Mouse (Mus musculus) liver, embryonic 16.5 days (tissue): ENCODE results near the gene Snapin. TPM values are rescaled to one million over a fixed set of nuclear protein-coding genes. Genes with fewer than 3 reads are reported as not detected.

Source experiments
- ATAC-seq: fragments of 200-750 bp; cut with Nextera tagmentation; 2 replicates; pipeline ENCODE4 v1.8.0; 2017; ENCODE audit warnings: low read depth, mild to moderate bottlenecking, moderate number of reproducible peaks, moderate library complexity
- H3K27ac ChIP-seq: fragments of 300-500 bp; sonication (generic); 2 replicates; pipeline ENCODE4 v1.5.1; 2014; ENCODE audit warnings: mild to moderate bottlenecking, low read length
- H3K27me3 ChIP-seq: fragments of 300-500 bp; sonication (generic); 2 replicates; pipeline ENCODE4 v1.6.1; 2014; ENCODE audit warnings: low read depth, low read length, mixed read lengths; ENCODE audit not compliant: control insufficient read depth, insufficient read depth
- H3K36me3 ChIP-seq: fragments of 300-500 bp; sonication (generic); 2 replicates; pipeline ENCODE4 v1.6.1; 2014; ENCODE audit warnings: mild to moderate bottlenecking; ENCODE audit not compliant: control insufficient read depth, insufficient read depth
- H3K4me1 ChIP-seq: fragments of 300-500 bp; sonication (generic); 2 replicates; pipeline ENCODE4 v1.6.1; 2014; ENCODE audit warnings: low read depth, low read length, mixed read lengths; ENCODE audit not compliant: control insufficient read depth
- H3K4me2 ChIP-seq: fragments of 300-500 bp; sonication (generic); 2 replicates; pipeline ENCODE4 v1.6.1; 2014; ENCODE audit warnings: low read depth, low read length, mixed read lengths
- H3K4me3 ChIP-seq: fragments of 300-500 bp; sonication (generic); 2 replicates; pipeline ENCODE4 v1.5.1; 2014; ENCODE audit warnings: low read depth, mild to moderate bottlenecking, low read length
- H3K9ac ChIP-seq: fragments of 300-500 bp; sonication (generic); 2 replicates; pipeline ENCODE4 v1.6.1; 2014; ENCODE audit warnings: low read depth, low read length
- H3K9me3 ChIP-seq: fragments of 300-500 bp; sonication (generic); replicated peaks from 2 replicates; pipeline ENCODE4 v1.6.1; 2016; ENCODE audit warnings: low read length; ENCODE audit not compliant: control insufficient read depth
- WGBS: fragments of 180-500 bp; shearing (Covaris S2); extraction: QIAGEN DNeasy Blood & Tissue Kit; methylation state at CpG from one replicate; pipeline ENCODE4 v1.1.7; 2014; ENCODE audit not compliant: insufficient replicate concordance; 5-methylcytosine and 5-hydroxymethylcytosine counted together
- polyA plus RNA-seq: library from polyadenylated mRNA; unstranded; fragments of >200 nt; fragmentation: Nextera tagmentation; extraction: Ambion mirVana; gene quantifications from 2 replicates; pipeline ENCODE4 v1.2.1, GENCODE M21; 2015

The Snapin gene
- polyA plus RNA-seq, 1 experiment from 2014 or later: 17.8 TPM

GRCm38 (mm10) chr3:90508950-90509746, 18.3 kb upstream of the Snapin start, which contains the start of gene Chtop:
TSS of gene Chtop (minus strand) at chr3:90509498.
- no peaks in the 10 kb centered on the region for H3K27me3 ChIP-seq
- WGBS: under 1% methylated on average over 62 of the region's 66 CpGs
- no peaks in the 10 kb centered on the region for H3K9me3 ChIP-seq
- peak within 1 kb of the TSS; percentile 92 for H3K27ac ChIP-seq
- peak within 1 kb of the TSS; percentile 97 for H3K9ac ChIP-seq
- peaks cover 21% of the 10 kb centered on the region for H3K4me1 ChIP-seq
- peak within 1 kb of the TSS; percentile 96 for H3K4me3 ChIP-seq
- ATAC-seq: peak; percentile 92
- peaks cover 33% of the 10 kb centered on the region for H3K36me3 ChIP-seq
- peak within 1 kb of the TSS; percentile 79 for H3K4me2 ChIP-seq

- WGBS: under 1% methylated on average over 20 of the region's 20 CpGs
- H3K4me1 ChIP-seq: peaks cover 14% of the 10 kb centered on the region
- no peak for ATAC-seq
Observed at GRCm38 (mm10) chr3:90508287-90508949, 17.6 kb upstream of the Snapin start.

DNA sequence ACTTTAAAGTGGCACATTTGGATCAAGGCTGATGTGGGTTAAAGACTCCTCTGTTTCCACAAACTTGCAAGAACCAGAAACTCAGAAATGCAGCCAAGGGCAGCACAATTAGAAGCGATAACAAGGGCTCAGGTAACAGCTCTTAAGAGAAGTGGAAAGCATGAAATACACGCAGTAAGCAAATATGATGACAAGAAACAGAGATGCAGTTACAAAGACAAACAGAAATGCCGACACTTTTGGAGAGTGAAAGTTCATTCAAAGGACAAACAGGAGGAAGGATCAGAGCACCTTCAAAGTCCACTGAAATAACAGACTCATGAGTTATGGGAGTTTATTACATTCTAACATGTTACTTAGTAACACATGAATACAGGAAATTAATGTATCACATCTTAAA, 15.5 kb upstream of the Snapin start:
- Histone ChIP-seq H3K4me2 (no peak overlapping the region), H3K9me3 (no peaks in the 10 kb centered on the region), H3K4me1 (peaks cover 14% of the 10 kb centered on the region), H3K27me3 (no peaks in the 10 kb centered on the region), H3K27ac (no peak overlapping the region), H3K4me3 (no peak overlapping the region), H3K36me3 (peaks cover 59% of the 10 kb centered on the region), H3K9ac (no peak overlapping the region)
- 82% methylated on average over 3 of the region's 3 CpGs for WGBS
- no peak for ATAC-seq

More at GRCm38 (mm10) chr3:90508287-90508949, 17.6 kb upstream of the Snapin start:
- Histone ChIP-seq H3K4me3 (peak overlapping the region; percentile 96), H3K36me3 (peaks cover 39% of the 10 kb centered on the region), H3K4me2 (peak overlapping the region; percentile 79), H3K9ac (peak overlapping the region; percentile 97), H3K27me3 (no peaks in the 10 kb centered on the region), H3K27ac (peak overlapping the region; percentile 92), H3K9me3 (no peaks in the 10 kb centered on the region)

DNA sequence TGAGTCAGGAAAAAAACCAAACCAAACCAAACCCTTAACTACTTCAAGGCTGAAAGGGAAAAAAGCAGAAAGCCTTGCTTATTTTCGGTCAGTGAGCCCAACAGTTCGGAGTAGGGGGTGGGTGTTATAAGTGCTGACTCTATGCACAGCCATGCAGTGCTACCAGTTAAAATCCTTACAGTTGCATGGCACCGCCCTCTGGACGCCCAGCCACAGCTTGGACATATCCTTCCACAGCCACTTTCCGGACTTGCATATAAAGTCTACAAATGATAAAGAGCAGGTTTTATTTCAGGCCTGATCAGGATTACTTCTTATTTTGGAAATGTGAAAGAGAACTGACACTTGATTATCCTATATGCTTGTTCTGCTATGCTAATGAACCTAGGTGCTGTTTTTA, 14.4 kb upstream of the Snapin start:
- Histone ChIP-seq H3K27ac (no peak overlapping the region), H3K4me2 (no peak overlapping the region), H3K4me1 (peaks cover 14% of the 10 kb centered on the region), H3K9me3 (no peaks in the 10 kb centered on the region), H3K27me3 (no peaks in the 10 kb centered on the region), H3K4me3 (no peak overlapping the region), H3K9ac (no peak overlapping the region), H3K36me3 (peaks cover 66% of the 10 kb centered on the region)
- ATAC-seq: no peak
- WGBS: 83% methylated on average over 5 of the region's 5 CpGs

DNA sequence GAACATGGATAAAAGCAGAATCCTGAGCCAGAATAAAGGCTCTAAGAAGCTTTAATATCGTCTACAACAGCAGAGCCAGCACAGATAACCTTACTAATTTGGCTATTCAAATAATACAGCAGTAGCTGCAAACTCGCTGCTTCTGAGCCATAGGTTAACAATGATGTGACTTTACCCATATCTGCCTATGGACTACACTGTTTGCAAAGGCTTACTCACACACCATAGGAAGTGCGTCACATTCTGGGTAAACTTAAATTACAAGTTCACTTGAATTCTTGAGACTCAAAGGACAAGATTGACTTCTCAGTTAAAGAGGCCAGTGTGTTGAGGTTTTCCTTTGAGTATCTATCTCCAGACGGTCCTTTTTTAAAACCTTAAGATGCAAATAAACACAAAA, 12.6 kb upstream of the Snapin start:
- Histone ChIP-seq H3K4me1 (peaks cover 10% of the 10 kb centered on the region), H3K9me3 (no peaks in the 10 kb centered on the region), H3K27me3 (no peaks in the 10 kb centered on the region), H3K36me3 (peaks cover 76% of the 10 kb centered on the region), H3K27ac (no peak overlapping the region), H3K4me2 (no peak overlapping the region), H3K9ac (no peak overlapping the region), H3K4me3 (no peak overlapping the region)
- WGBS: 85% methylated on average over 4 of the region's 4 CpGs
- no peak for ATAC-seq

- H3K9ac ChIP-seq: no peak overlapping the region
- no peak overlapping the region for H3K4me2 ChIP-seq
- no peak overlapping the region for H3K27ac ChIP-seq
- H3K36me3 ChIP-seq: peaks cover 57% of the 10 kb centered on the region
- H3K4me3 ChIP-seq: no peak overlapping the region
- no peak for ATAC-seq
- H3K9me3 ChIP-seq: no peaks in the 10 kb centered on the region
- H3K4me1 ChIP-seq: no peaks in the 10 kb centered on the region
- no peaks in the 10 kb centered on the region for H3K27me3 ChIP-seq
Observed at GRCm38 (mm10) chr3:90497597-90497996, 6.8 kb upstream of the Snapin start.

GRCm38 (mm10) chr3:90495850-90496525, 5.2 kb upstream of the Snapin start:
- no peak overlapping the region for H3K4me3 ChIP-seq
- no peak overlapping the region for H3K27ac ChIP-seq
- no peak overlapping the region for H3K4me2 ChIP-seq
- no peaks in the 10 kb centered on the region for H3K27me3 ChIP-seq
- WGBS: 88% methylated on average over 7 of the region's 7 CpGs
- no peaks in the 10 kb centered on the region for H3K9me3 ChIP-seq
- no peak overlapping the region for H3K9ac ChIP-seq
- ATAC-seq: no peak
- H3K36me3 ChIP-seq: peaks cover 41% of the 10 kb centered on the region
- H3K4me1 ChIP-seq: peaks cover 2% of the 10 kb centered on the region; the same call in 1 of the 2 replicates

DNA sequence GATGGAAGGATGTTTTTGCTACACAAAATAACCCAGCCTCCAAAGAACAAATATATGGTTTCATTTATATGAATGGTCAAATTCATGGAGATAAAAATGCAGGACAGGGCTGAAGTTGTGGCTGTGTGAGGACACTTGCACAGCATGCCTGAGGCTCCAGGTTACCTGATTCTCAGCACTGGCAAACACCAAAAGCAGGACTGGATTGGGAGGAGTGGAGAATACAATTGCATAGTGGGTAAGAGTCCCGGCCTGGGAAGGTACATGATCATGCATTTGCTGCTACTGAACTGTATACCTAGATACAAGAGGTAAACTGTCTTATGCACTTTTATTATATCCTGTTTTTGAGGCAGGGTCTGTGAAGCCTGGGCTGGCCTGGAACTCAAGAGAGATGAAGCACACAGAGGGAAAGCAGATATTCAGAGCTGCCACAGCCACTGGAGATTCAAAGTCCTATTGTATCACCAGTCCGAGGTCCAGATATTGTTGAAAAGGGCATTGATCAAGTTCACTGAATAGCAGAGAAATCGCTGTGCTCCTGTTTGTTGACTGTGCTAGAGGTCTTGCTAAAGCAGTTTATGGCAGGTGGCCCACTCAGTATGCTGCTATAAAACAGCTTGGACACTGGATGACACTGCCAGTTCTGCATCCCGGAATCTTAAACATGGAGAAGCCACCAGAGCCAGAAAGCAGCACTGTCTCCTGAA, 3.2 kb upstream of the Snapin start:
- Histone ChIP-seq H3K4me2 (no peak overlapping the region), H3K36me3 (peaks cover 33% of the 10 kb centered on the region), H3K9me3 (no peaks in the 10 kb centered on the region), H3K27me3 (no peaks in the 10 kb centered on the region), H3K9ac (no peak overlapping the region), H3K4me3 (no peak overlapping the region), H3K27ac (no peak overlapping the region), H3K4me1 (peaks cover 10% of the 10 kb centered on the region)
- ATAC-seq: no peak
- 60% methylated on average over 4 of the region's 4 CpGs for WGBS
